Mouse (Mus musculus): ENCODE measurements around the gene Akt1s1.

- TF ChIP-seq POLR2A (IDR thresholded peaks at IDR 0.05; ENCODE audit: borderline replicate concordance, control insufficient read depth, low read depth, low read length) = no peak
- TF ChIP-seq CTCF (IDR thresholded peaks at IDR 0.05; ENCODE audit: control insufficient read depth, insufficient read depth, low read length) = no peak
Observed at GRCm38 (mm10) chr7:44850146-44850545, 1.4 kb downstream of the Akt1s1 start.

Data from bone marrow, adult 2 months (tissue).